Mouse (Mus musculus) left cerebral cortex, postnatal 4 days (tissue): Measurements from ENCODE around the gene Otos. TPM values are rescaled to one million over a fixed set of nuclear protein-coding genes. Genes with fewer than 3 reads are reported as not detected.

ENCODE experiments used
- DNase-seq: peaks from one replicate; pipeline ENCODE4 v3.0.0-alpha.2; 2022
- intact Hi-C: fragments of 180-260 bp; cut with DNase I; formaldehyde crosslinking; loops from one replicate; pipeline ENCODE4 v1.15.1; 2025
- total RNA-seq, 2 experiments: library from RNA; stranded (reverse); gene quantifications; 2 replicates each; pipeline ENCODE4 v1.2.3; 2021

The Otos gene
- total RNA-seq, 2 experiments from 2014 or later, result not detected

GRCm38 (mm10) chr1:92647752-92648151, 889 bp downstream of the Otos start:
- intact Hi-C loops, result loop anchor here (5.0 kb wide), 2 partner anchors 125 to 185 kb away; partner anchors contain the start of gene Gpc1
- DNase-seq, result peak; percentile 85

DNA sequence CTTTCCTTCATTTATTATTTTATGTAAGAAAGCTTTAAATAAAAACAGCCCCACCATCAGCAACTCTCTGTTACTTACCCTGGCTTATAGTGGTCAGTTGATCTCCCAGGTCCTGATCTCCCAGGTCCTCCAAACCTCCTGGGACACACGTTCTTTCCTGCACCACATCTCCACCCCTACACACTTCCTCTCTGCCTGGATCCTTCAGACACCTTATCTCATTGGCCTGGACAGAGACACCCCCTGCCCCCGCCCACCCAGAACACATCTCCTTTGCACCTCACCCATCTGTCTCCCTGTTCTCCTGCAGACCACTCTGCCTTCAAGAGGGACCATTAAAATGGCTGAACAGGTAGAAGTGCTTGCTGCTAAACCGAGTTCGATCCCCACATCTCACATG, 1.6 kb downstream of the Otos start:
- intact Hi-C loops, result loop anchor here (5.0 kb wide), 2 partner anchors 125 to 185 kb away; partner anchors contain the start of gene Gpc1

GRCm38 (mm10) chr1:92646601-92647000, 2.0 kb downstream of the Otos start:
- DNase-seq, result no peak
- intact Hi-C loops, result loop anchor here (5.0 kb wide), 2 partner anchors 124 to 186 kb away; partner anchors contain the start of gene Gpc1

More for the DNA sequence above, 1.6 kb downstream of the Otos start:
- DNase-seq, result no peak

- no peak for DNase-seq
- intact Hi-C loops, result loop anchor here (5.0 kb wide), 2 partner anchors 124 to 186 kb away; partner anchors contain the start of gene Gpc1
These were observed 2.5 kb downstream of the Otos start for GRCm38 (mm10) chr1:92646111-92646510.

DNA sequence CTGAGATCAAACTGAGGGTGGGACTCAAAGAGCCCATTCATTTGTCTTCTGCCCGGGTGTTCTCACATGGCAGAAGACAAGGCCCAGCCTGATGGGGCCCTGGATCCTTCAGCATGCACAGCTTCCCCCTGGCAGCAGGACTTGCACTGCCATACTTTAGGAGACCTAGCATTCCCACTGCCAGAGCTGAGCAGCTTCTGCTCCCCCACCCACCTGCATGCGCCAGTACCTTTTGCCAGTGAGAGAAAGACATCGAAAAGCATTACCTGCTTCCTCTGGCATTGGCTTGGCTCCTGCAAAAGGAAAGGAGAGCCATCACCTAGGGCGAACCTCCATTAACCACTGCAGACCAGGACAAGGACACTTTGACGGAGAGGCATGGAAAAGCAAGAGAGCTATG, 3.7 kb downstream of the Otos start:
- intact Hi-C loops, result loop anchor here (5.0 kb wide), 2 partner anchors 123 to 187 kb away; partner anchors contain the start of gene Gpc1
- DNase-seq, result no peak

DNA sequence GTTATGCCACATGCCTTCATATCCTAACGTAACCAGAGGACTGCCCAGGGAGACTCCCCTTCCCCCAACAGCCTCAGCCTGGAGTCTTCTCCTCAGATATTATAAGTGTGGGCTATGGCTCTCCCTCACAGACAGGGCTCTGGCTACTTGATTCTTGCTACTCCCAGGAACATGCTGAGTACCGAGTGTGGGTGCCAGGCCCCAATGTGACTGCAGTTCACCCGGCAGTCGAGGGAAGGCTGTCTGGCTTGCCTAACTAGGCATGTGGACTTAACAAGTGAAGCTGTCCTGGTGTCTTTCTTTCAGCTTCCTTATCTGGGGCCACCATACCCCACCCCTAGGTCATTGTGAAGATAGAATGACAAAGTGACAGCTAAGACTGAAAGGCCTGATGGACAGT, 5.0 kb downstream of the Otos start:
- intact Hi-C loops, result no loop called here
- DNase-seq, result no peak

DNA sequence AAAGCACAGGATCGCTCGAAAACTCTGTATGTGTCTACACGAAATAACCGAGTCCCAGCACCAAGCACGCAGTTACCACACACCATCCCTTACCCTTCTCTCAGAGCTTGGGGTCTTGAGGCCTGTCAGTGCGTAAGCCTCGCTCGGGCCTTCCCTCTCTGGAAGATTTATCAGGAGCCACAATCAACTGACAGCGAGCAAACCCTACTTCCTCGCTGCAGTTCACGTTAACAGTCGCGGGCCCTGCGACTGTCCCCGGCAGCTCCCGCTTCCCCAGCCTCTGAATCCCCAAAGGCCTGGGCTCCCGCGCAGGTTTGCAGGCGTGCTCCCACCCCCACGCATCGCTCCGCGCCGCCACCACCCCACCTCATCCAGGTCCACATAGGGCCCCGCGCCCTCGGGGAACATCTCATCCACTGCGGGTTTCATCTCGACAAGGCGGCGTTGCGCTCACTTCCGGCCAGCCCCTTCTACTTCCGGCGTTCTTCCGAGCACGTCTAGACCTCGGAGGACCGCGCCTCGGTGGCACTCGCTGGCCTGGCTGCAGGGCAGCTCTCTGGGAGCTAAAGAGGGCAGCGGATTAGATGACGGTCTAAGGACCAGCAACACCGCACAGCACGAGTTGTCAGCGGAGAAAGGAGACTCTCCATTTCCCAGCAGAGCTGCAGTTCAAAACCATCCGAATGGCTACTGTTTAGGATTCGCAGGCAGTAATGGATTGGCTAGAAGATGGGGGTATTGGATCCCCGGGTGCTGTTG, 6.9 kb downstream of the Otos start, which contains the start of gene Cops9:
Cops9 (minus strand) TSS at position 472 of the 759 bp plus-strand sequence.
- intact Hi-C loops, result no loop called here

DNA sequence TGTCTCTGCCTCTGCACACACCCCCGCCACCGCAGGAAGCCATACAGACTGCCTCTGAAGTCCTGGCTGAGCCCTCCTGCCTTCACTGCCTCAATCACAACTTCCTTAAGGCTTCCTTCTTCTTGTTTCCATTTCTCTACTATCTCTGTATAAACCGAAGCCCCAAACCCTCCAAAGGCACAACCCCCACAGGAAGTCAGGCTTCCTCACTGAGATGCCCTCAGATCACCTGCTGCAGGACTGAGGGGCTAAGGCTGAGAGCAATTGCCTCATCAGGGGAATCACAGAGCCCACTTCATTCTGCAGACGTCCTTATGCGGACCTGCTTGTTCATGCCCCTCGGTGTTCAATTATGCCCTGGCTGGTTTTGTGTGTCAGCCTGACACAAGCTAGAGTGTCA, 8.2 kb downstream of the Otos start:
- intact Hi-C loops, result no loop called here
- DNase-seq, result no peak

More for the DNA sequence above, 6.9 kb downstream of the Otos start, which contains the start of gene Cops9:
- peak; percentile 90 for DNase-seq

DNA sequence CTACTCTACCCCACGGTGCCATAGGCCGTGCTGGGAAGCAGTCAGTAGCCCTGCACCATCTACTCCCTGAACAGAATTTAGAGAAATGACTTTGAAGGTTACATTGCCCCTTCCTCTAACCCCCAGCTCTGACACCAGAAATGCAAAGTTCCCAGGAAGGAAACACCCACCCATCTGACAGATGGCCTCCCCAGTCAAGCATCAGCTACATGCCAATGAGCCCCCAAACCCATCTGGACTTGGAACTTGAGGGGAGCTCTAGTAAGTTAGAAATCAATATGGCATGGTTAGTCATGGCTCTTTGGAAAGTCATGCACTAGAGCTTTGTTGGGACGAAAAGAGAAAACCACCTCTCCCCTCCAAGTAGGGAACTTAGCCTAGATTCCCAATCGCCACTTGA, 9.9 kb downstream of the Otos start:
- intact Hi-C loops, result no loop called here
- DNase-seq, result no peak

- intact Hi-C loops, result no loop called here
- no peak for DNase-seq
These were observed 10.5 kb downstream of the Otos start for GRCm38 (mm10) chr1:92638181-92638580.

DNA sequence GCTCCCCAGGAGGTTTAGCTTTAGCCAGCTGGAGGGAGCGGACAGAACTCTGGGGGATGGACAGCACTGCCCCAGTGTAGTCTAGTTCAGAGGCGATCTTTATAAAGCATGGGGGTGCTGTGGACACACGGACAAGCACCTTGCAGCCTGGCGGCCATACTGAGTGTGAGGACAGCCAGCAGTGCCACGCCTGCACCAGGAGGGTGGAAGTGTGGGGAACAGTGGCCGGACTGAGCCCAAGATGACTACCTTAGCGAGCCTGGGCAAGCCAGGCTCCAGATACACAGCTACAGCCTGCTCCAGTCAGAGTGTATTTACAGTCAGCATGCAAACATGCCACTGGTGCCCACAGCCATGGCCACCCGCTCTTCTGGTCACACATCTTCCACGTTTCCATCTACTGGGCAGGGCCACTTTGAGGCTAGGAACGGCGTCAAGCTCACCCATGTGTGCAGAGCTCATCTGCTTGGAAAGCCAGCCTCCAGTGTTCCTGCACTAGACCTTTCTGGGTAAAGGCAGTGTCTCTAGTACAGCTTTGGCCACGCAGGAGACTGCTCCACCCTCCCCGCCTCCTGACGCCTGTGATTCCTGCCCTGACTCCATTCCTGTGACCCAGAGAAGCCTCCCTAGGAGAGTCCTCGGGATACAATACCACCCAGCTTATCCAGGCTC, 11.0 kb downstream of the Otos start:
- intact Hi-C loops, result no loop called here
- no peak for DNase-seq

GRCm38 (mm10) chr1:92636676-92637075, 12.0 kb downstream of the Otos start:
- intact Hi-C loops, result no loop called here
- DNase-seq, result no peak

- DNase-seq, result no peak
- intact Hi-C loops, result no loop called here
These were observed 12.6 kb downstream of the Otos start for GRCm38 (mm10) chr1:92636015-92636414.

GRCm38 (mm10) chr1:92634976-92635599, 13.6 kb downstream of the Otos start:
- intact Hi-C loops, result no loop called here
- peak; percentile 46 for DNase-seq

- DNase-seq, result no peak
- intact Hi-C loops, result no loop called here
These were observed 14.1 kb downstream of the Otos start for GRCm38 (mm10) chr1:92634569-92634968.

GRCm38 (mm10) chr1:92633726-92634125, 14.9 kb downstream of the Otos start:
- intact Hi-C loops, result no loop called here
- no peak for DNase-seq

DNA sequence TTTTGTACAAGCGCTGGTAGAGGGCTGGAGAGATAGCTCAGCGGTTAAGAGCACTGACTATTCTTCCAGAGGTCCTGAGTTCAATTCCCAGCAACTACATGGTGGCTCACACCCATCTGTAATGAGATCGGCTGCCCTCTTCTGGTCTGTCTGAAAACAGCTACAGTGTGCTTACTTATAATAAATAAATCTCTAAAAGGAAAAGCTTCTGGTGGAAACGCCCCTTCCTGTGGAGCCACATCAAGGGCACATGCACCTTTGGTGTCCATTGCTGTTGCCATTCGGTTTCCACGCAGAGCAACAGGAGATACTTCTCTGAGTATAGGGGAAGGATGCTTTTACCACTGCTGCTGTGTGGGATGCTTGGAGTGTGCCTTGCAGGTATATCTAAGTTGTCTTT, 15.7 kb downstream of the Otos start:
- intact Hi-C loops, result no loop called here
- no peak for DNase-seq

- DNase-seq, result no peak
- intact Hi-C loops, result no loop called here
These were observed 16.4 kb downstream of the Otos start for GRCm38 (mm10) chr1:92632196-92632595.

DNA sequence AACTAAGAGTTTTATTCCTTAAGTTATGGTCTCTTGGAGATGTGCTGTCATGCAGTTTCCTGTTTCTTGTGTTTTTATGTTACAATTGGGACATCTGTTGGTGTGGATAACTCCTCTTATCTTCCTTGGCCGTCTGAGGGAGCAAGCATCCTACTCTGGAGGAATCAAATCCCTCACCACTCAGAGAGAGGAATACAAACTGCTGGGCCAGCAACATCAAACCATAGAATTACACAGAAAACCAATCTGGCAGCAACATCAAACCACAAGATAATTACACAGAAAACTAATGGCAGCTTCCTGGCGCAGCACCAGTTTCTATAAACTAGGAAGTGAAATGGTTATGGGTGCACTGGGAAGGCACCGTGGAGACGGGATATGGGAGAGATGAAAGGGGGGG, 20.4 kb downstream of the Otos start:
- no peak for DNase-seq
- intact Hi-C loops, result no loop called here

DNA sequence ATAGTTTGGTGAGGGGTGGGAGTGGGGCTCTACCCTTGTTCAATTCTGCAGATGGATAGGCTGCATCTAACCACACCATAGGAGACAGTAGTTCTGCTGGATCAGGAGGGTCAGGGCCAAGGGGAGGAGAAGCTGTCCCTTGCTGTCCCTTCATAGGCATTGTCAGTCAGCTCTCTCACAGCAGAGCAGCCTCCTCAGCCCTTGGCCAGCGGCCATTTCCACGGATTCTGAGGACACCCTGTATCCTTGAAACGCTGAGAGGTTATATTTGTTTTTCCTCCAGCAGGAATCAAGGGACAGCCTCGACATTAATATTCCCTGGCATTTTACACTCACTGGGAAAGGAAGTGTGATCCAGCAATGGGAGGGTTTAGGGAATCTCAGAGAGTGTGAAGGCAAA, 30.3 kb downstream of the Otos start:
- intact Hi-C loops, result no loop called here
- DNase-seq, result no peak

- DNase-seq, result no peak
- intact Hi-C loops, result no loop called here
These were observed 31.2 kb downstream of the Otos start, which contains the start of gene Olfr12 for GRCm38 (mm10) chr1:92617488-92617887. Olfr12 (plus strand) TSS chr1:92617788.
